Mouse (Mus musculus): ENCODE data around the gene Plcb4.
"Not testable (repeated sequence)": the region's sequence is repeated elsewhere in the genome, so short reads cannot be mapped to it uniquely, and the experiment has no call there.

Gene Plcb4

GRCm38 (mm10) chr2:135673649-135674048 is 14.8 kb downstream of the Plcb4 start:
- DNase-seq (ENCODE audit: low read depth), result no peak

DNA sequence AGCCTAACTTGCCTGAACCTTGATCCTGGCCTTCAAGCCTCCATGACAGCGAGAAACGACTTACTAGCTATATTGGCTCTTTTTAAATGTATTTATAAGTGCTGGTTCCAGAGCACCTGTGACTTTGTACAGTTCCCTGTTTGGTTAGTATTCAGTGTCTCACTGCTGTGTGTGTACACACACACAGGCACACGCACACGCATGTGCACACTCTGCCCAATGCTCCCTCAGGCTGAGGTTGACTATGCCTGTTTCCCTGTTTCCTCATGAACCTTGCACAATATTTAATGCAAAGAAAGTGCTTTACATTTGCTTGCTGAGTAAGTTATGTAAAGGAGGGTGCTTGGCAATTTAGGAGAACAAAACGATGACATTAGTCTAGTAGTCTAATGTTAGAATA is 16.5 kb downstream of the Plcb4 start:
- no peak for DNase-seq (ENCODE audit: low read depth)

- DNase-seq (ENCODE audit: low read depth), result no peak
Observed at GRCm38 (mm10) chr2:135676978-135677501, 18.2 kb downstream of the Plcb4 start.

DNA sequence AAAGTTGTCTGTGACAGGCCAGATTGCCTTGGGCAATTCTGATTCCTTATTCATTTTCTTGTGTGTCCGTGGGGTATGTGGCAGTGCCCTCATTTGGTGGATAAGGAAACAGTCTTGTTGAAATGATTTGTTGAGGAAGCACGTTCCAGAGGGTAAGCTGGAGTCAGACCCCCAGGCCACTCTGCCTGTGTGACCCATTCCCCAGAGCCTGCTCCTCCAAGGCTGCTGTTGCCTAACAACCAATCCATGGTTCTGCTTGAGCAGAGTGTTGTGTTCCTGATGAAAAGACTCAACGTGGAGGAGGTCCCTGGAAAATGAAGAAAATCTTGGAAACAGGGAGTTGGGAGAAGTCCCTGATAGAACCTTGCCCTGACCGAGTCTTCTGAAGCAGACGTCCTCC is 18.8 kb downstream of the Plcb4 start:
- DNase-seq (ENCODE audit: low read depth), result no peak

- no peak for DNase-seq (ENCODE audit: low read depth)
Observed at GRCm38 (mm10) chr2:135680001-135680400, 21.2 kb downstream of the Plcb4 start.

- DNase-seq (ENCODE audit: low read depth), result no peak
Observed at GRCm38 (mm10) chr2:135680406-135681134, 21.8 kb downstream of the Plcb4 start.

GRCm38 (mm10) chr2:135683684-135684440 is 25.1 kb downstream of the Plcb4 start:
- no peak for DNase-seq (ENCODE audit: low read depth)

DNA sequence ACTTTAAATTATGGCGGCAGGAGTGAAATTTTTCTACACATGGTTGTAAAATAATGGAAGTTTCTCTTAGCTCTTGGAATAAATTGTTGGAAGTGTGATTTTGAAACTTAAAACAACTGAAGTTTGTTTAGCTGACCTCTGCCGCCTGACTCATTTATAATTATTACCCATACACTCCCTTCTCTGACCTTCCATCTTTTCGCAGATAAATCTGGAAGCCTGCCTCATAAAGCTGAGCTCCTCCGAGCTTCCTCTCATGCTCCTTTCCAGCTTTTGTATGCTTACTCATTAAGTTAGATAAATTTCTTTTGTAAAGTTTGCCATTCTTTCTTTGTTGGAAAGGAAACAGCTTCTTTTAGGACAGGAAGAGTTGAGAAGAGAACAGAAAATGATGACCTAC is 27.9 kb downstream of the Plcb4 start:
- DNase-seq (ENCODE audit: low read depth), result no peak

DNA sequence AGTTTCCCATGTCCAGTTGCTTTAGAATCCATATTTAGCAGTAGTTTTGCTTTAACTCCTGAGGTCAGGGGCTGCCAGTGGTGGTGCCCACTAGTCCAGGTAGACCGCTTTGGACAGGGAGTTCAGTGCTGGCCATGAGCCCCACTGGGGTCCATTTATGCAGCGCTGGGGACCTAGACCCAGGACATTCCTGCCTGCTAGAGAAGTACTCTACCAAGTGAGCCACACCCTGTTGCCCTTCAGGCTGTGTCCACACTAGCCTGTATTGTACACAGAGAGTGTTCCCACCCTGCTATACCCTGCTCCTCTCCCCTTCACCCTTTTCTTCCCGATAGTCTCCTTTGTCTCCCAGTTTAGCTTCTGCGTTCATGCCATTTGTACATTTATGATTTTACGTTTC is 28.8 kb downstream of the Plcb4 start:
- no peak for DNase-seq (ENCODE audit: low read depth)

DNA sequence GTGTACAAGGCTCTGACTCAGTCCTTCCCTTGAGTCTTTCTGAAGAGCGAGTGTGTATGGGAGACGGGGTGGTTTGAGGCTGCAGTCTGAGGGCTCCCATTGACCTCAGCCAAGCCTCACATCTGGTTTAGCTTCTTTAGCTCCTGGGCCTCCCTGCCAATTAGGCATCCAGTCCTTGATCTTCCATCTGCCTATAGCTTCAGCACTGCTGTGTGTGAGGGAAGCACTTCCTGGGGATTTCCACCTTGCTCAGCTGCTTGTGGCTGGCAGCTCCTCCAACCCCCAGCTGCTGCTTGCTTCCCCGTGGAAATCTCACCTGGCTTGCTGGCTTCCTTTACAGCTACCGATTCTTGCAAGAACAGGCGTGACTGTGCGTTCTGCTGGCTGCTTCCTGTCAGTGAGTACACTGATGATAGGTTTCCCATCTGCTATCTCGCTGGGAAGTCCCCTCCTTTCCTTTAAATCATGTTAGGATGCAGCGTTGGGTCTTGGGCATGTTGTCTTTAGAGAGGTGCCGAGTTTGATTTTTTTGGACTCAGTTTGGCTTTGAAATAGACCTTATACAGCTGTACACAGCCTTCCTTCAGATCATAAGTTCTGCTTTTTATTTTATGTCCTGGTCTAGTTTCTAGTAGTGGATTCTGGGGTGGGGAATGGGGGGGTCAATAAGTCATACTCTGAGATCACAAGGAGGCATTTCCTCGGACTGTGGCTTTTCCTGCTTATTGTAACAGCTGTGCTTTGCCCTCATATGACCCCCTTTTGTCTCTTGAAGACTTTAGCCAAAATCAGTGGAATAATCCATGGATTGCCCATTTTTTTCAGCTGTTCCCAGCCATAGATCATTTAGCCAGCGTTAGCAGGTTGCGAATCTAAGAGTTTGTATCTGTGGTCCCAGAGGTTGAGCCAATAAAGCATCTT is 34.0 kb downstream of the Plcb4 start:
- no peak for DNase-seq (ENCODE audit: low read depth)

DNA sequence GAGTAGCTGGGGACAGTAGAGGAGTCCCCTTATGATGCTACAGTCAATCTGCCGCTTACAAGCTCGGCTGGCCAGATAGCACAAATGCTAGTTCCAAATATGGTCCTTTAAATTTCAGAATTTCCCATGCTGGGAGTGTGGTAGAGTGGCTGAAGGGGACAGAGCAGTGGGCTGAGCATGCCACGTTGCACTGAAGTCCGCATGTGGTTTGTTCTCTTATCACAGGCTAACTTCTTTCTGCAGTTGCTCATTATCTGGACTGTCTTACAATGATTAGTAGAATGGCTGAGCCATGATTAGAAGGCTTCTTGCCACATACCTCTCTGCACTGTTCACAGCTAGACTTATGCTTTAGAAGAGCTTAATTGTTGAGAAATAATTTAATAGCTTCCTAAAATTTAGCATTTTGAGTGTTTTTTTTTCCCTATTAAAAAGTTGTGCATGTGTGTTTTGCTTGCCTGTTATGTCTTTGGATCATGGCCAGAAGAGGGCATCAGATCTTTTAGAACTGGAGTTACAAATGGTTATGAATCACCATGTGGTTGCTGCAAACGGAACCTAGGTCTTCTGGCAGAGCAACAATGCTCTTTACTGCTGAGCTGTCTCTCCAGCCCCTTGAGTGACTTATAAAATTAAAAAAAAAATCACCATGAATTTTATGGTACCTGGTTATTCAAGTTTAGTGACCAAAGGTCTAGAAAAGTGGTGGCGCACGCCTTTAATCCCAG is 42.0 kb downstream of the Plcb4 start:
- DNase-seq (ENCODE audit: low read depth), result no peak

- DNase-seq (ENCODE audit: low read depth), result no peak
Observed at GRCm38 (mm10) chr2:135704673-135705072, 45.9 kb downstream of the Plcb4 start.

- DNase-seq (ENCODE audit: low read depth), result no peak
Observed at GRCm38 (mm10) chr2:135707305-135707704, 48.5 kb downstream of the Plcb4 start.

- DNase-seq (ENCODE audit: low read depth), result no peak
Observed at GRCm38 (mm10) chr2:135708386-135708785, 49.6 kb downstream of the Plcb4 start.

DNA sequence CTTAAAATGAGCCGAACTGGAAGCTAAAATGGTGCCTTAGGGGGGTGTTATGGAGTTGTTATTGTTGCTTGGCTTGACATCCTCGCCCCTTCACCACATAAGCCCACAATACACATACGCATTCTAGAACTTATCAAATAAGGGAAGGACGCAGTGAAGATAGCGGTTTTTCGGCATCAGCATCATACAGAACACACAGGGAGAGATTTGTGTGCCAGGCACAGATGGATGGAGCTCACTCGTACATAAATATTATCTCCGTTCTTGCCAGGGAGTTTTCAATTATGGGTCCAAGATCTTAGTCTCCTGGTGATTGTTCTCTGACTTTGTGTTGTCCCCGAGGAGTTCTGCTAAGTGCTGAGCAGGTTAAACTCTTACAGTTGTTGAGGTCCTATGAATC is 50.0 kb downstream of the Plcb4 start:
- DNase-seq (ENCODE audit: low read depth), result no peak

DNA sequence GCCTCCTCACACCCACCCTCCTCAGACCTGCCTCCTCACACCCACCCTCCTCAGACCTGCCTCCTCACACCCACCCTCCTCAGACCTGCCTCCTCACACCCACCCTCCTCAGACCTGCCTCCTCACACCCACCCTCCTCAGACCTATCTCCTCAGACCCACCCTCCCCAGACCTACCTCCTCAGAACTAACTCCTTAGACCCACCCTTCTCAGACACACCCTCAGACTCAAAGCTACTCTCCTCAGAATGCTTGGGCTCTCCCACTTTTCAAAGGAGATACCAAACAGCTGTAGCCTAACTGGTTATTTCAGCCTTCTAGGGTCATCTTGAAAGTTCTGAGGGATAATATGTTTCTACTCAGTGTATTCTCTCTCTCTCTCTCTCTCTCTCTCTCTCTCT is 50.9 kb downstream of the Plcb4 start:
- DNase-seq (ENCODE audit: low read depth), result not testable (repeated sequence)

DNA sequence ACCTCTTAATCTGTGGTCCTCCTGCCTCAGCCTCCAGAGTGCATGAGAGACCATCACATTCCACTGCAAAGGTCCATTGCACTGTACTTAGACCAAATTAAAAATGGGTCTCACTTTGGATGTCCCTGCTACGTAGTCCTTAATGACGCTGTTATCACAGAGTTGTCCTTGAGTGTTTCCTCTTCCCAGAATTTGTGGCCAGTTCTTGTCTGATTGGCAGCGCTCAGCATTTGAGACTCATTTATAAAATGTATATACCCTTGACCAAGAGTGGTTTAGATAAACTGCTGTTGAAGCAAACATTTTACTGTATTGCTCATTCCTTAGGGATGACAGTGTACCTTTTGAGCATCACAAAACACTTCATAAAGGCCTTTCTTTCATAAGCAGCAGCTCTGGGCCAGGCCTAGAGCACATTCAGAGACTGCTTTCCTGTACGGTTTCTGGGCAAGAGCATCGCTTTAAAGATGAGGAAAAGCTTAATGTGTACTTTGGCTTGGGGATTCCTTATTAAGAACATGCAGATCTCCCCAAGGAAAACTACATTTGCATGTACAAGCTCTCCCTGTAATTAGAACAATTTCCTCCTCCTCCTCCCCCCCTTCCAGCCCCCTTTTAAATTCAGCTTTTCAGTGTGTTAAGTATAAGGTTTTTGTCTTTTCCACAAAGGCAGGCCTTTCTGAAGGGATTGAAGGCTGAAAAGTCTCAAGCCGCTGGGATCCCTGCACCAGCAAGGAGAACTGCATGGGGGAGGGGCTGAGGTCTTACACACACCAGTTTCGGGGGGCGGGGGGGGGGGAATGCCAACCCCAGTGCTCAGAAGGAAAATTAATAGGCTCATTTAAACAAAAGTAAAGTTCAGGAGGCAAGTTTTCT is 52.5 kb downstream of the Plcb4 start:
- DNase-seq (ENCODE audit: low read depth), result no peak

- DNase-seq (ENCODE audit: low read depth), result no peak
Observed at GRCm38 (mm10) chr2:135711925-135712288, 53.1 kb downstream of the Plcb4 start.

GRCm38 (mm10) chr2:135712331-135712730 is 53.5 kb downstream of the Plcb4 start:
- no peak for DNase-seq (ENCODE audit: low read depth)

DNA sequence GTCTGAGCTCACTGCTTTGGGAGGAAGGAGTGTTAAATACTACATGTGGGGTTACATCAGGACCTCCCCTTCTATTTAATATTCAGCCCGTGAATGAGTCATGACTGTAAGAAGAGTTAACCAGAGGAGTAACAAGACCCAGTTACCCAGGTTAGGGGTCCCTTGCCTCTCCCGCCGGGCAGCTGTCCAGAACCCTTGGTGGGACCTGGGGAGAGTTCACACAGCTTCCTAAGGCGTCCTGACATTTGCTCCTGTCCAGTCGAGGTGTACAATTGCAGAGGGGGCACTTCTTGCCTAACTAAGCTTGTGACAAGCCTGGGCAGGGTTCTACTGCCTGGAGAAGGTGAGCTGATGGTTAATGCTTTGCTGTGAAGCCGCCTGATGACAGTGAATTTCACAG is 54.1 kb downstream of the Plcb4 start:
- DNase-seq (ENCODE audit: low read depth), result no peak

GRCm38 (mm10) chr2:135716180-135716579 is 57.4 kb downstream of the Plcb4 start:
- DNase-seq (ENCODE audit: low read depth), result no peak
